Mouse (Mus musculus): ENCODE measurements around the gene Unc5c.
A peak's percentile ranks its signal among the peaks of the same experiment; 100 is the strongest.

GRCm38 (mm10) chr3:141469338-141469737 lies 4.3 kb downstream of the Unc5c start:
- 0 out of 2 replicates have a peak, but pooled peaks have one; percentile 13 for TF ChIP-seq CTCF (IDR thresholded peaks at IDR 0.05; ENCODE audit: low read depth)
- no peak for TF ChIP-seq EP300 (IDR thresholded peaks at IDR 0.05; ENCODE audit: low read depth)
